Mouse (Mus musculus) activated CD4-positive, CD25-positive, alpha-beta regulatory T cell, adult 4 months (primary cell): ENCODE results near the gene Gm5460. TPM values are rescaled to one million over a fixed set of nuclear protein-coding genes. Genes with fewer than 3 reads are reported as not detected.

Source experiments
- ATAC-seq: one replicate; pipeline ENCODE4 v1.8.0; 2017
- polyA plus RNA-seq, 2 experiments: library from polyadenylated mRNA; unstranded; fragments of 100-300 nt; shearing (Covaris generic); gene quantifications; one replicate each; pipeline ENCODE4 v1.2.1; 2017

Gm5460 gene
- not detected for polyA plus RNA-seq

GRCm38 (mm10) chr14:34016381-34016780 lies at the start of gene Gm5460:
Gene Gm5460, plus strand, starts transcription at chr14:34016758.
- ATAC-seq, result no peak

DNA sequence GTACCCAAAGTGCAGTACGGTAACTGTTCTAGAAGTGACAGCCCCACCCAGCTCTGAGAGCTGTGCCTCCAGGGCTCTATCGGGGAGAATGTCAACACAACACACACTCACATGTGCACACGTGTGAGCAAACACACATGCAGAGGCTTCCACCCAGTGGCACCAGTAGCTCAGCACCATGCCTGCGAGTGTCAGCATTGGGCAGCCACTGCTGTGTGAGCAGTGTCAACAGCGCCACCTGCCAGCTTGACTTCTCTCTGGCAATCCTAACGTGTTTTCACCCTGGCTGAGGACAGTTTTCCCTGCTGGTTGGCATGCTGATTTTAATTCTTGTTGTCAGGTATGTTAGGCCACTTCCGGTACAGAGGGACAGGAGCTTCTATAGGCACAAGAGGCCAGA lies 43.9 kb upstream of the Gm5460 start:
- no peak for ATAC-seq

DNA sequence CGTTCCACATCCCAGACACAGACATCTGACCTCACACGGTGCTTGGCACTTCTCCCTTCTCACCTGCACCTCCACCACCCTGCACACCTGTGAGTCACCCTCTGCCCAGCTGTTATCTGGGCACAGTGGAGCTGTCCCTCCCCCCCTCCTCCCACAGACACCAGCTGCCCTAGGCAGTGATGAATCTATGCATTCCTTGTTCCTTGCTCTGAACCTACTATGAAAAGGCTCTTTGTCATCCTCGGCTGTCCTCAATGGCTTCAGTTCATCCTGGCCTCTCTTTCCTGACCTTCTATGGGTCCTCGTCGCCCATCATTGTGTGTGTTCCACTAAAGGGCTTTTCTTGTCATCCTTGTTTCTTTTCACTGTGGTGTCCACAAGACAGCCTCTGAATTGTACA lies 41.8 kb upstream of the Gm5460 start:
- ATAC-seq, result no peak

GRCm38 (mm10) chr14:33977748-33978147 lies 38.8 kb upstream of the Gm5460 start:
- no peak for ATAC-seq

DNA sequence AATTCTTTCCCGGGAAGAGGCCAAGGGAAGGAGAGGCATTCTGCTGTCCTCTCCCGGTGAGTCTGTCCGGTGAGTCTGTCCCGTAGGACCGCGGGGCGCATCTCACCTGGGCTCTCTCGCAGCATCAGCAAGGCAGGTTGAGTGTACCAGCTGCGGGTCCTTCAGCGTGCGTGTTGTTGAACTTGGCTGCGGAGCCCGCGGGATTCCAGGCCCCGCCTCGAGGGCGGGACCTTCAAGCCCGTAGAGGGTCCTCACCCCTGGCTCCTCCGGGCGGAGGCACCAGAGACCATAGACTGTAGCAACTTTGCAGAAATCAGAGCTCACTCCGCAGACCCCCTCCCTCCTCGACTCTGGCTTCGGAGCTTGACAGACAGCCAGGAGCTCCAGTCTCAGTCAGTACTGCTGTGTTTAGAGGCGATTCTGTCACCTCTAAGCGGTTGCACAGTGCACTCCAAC lies 37.9 kb upstream of the Gm5460 start, which contains the start of gene Zfp488:
Zfp488 (minus strand) TSS at position 161 of the 456 bp plus-strand sequence.
- ATAC-seq, result no peak

GRCm38 (mm10) chr14:33989201-33989600 lies 27.4 kb upstream of the Gm5460 start:
- no peak for ATAC-seq

GRCm38 (mm10) chr14:33991971-33992370 lies 24.6 kb upstream of the Gm5460 start:
- no peak for ATAC-seq

DNA sequence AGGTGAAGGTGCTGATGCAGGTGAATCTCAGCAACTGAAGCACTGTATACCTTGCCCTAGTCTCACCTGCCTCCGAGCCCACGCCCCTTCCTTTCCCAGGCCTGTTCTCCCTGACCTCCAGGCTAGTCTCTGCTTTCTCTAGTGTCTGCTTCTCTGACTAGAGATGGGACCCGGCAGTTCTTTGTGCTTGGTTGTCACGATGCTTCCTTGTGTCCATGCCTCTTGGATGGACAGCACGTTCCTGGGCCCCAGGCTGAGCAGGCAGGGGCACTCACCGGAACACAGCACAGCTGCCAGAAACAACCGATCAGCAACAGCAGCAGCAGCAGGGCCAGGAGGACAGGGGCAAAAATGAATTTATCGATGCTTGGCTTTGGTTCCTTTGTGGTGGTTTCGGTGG lies 23.5 kb upstream of the Gm5460 start:
- ATAC-seq, result no peak

DNA sequence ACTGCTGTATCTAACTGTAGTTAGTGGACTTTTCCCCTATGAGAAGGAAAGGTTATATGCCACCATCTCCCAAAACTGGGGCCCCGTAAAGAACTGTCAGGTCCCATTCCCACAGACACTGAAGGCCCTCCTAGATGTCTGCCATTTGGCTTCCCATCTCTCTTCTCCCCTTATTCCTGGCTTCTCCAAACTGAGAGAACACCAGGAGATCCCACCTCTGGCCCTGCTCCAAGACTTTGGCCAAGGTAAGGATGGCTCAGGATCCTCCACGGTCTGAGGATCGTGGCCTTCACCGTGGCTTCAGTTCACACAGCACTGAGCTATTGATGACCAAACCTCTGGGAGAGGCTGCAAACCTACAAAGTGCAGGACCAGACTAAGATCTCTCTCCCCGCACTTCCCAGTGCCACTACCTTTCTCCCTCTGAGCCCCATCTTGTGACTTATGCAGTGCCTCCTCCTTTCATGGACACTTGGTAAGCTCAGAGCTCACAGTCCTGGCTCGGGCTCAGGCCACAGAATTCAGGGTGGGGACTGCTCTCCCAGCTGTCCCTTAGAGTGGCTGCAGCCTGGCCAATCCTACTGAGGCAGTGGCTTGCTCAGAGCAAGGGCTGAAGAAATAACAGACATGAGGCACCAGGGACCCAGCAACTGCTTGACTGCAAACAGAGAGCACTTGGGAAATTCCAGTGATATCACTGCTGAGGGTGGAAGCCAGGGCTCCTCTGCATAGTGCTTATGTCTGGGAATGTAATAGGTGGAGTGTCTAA lies 22.9 kb upstream of the Gm5460 start:
- no peak for ATAC-seq

DNA sequence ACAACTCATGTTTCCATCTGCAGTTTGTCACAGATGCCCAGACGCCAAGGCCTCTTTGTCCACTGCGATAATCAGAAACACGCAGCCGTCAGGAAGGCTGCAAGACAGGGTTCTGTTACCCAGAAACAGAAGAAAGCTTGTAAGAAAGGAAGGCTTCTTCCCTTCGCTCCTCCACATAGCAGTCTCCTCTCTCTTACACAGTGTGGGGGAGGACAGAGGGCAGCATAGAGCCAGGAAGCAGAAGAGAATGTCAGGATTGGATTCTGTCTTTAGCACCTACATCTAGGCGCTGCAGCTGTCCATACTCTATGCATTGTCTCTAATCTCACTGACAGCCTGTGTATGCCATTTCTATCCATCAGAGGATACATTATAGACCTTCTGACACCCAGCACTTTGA lies 19.1 kb upstream of the Gm5460 start:
- ATAC-seq, result no peak

DNA sequence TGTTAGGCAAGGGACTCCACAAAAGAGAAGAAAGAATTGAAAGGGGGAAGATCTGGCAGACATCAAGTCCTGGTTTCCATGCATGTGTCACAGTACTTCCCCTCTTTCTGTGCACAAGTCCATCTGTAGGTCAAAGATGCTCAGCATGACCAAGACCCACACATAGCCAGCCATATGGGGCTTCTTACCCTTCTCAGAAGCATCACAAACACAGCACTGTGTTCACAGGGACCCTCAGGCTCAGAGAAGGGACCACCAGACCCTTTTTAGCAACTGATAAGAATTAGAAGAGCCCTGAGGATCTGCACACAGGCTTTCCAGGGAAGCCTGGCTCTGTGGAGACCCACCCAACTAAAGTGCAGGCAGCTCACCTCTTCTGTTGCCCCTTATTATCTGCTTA lies 16.5 kb upstream of the Gm5460 start:
- no peak for ATAC-seq

GRCm38 (mm10) chr14:34001445-34001844 lies 15.1 kb upstream of the Gm5460 start:
- ATAC-seq, result no peak

GRCm38 (mm10) chr14:34002358-34002757 lies 14.2 kb upstream of the Gm5460 start:
- ATAC-seq, result no peak

DNA sequence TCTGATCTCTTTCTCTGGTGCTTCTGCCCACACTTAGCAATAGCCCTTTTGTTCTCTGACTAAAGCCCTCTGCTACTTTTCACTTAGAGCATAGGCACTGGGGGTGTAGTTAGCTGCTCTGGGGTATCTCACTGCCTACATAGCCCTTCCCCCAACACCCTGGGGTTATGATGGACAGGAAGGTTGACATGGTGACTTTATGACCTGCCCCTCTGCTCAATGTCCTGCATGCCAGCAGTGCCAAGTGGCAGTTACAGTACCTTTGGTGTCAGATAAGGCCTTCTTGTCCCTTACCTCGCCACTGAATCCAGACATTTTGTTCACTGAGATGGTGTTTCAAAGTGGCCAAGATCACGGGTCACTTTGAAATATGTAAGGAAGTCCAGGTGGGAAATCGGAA lies 1.5 kb upstream of the Gm5460 start, which contains the start of gene Gm30083:
Gm30083 (minus strand) TSS at position 120 of the 400 bp plus-strand sequence.
- ATAC-seq, result no peak

GRCm38 (mm10) chr14:34016938-34017337 lies 380 bp downstream of the Gm5460 start:
- no peak for ATAC-seq

- no peak for ATAC-seq
Observed at GRCm38 (mm10) chr14:34026710-34027109, 10.2 kb downstream of the Gm5460 start.

- ATAC-seq, result no peak
Observed at GRCm38 (mm10) chr14:34033841-34034610, 17.5 kb downstream of the Gm5460 start.

DNA sequence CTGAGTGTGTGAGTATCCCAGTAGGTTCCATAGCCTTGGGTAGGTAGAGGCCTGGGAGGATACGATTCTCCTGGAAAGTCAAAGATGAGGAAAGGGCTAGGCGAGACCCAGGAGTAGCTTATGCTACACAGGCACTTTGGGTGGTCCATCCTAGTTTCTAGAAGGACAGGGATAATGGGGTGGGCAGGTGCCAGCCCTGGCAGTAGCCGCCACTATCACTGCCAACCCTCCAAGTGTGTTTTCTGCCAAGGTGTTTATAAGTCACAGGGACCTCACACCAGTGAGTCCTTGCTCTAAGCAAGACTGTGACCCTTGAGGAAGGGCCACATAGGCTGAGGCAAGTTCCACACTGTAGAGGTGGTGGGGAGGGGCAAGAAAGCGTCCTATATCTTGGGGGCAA lies 24.7 kb downstream of the Gm5460 start:
- no peak for ATAC-seq

DNA sequence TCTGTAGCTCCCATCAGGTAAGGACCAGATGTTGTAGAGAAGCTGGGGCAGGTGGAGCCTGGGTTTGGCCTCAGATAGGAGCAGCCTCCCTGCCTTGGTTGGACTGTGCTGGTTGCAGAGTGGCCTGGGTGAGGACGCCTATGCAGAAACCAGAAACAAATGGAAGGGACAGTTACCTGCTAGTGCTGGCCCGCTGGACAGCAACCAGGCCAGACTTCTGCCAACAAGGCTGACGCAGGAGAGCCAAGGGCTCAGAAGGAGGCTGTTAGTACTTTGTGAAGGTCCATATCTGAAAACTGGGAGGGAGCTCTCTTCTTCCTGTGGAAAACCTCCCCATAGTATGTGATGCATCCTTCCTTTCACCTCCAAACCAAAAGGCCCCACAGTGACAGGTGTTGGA lies 26.8 kb downstream of the Gm5460 start:
- ATAC-seq, result no peak

- no peak for ATAC-seq
Observed at GRCm38 (mm10) chr14:34050101-34050779, 33.7 kb downstream of the Gm5460 start.

GRCm38 (mm10) chr14:34052516-34052915 lies 36.0 kb downstream of the Gm5460 start, which contains the start of gene Antxrl:
Gene Antxrl, plus strand, starts transcription at chr14:34052707.
- ATAC-seq, result no peak

DNA sequence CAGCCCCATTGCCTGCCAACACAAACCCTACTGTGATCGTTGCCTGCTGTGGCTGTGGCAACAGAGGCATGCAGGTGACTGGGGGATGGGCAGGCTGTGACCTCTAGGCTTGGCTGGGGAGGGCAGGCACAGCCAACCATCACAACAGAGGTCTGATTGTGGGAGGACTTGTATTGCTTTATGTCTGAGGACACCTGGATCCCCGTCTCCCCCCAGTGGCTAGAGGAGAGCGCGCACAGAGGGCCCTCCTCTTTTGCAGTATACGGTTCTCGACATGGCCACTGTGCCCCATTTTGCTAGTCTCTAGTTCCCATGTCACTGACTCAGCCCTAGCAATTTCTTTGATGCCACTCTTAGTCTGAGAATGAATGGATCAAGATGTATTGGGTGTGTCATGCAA lies 55.1 kb downstream of the Gm5460 start:
- no peak for ATAC-seq

GRCm38 (mm10) chr14:34075346-34075745 lies 58.8 kb downstream of the Gm5460 start:
- no peak for ATAC-seq
